Mouse (Mus musculus) MEL (cell line): ENCODE results near the gene Mapk7. TPM values are rescaled to one million over a fixed set of nuclear protein-coding genes. Genes with fewer than 3 reads are reported as not detected.

Experiments used
- DNase-seq: peaks from one replicate; pipeline ENCODE4 v3.0.0; 2011; ENCODE audit warnings: low read depth, low spot score
- H3K27ac ChIP-seq: 2 replicates; pipeline ENCODE4 v1.5.1; 2012; ENCODE audit warnings: low read depth, mild to moderate bottlenecking, control low read depth, low read length, moderate library complexity; ENCODE audit not compliant: control insufficient read depth
- H3K27me3 ChIP-seq, 2 experiments: fragments of 150-350 bp in 1 of 2; sonication (generic) in 1 of 2; 2 replicates each; pipeline ENCODE4 v1.6.1; 2012; ENCODE audit warnings: low read length in 2 of 2, mild to moderate bottlenecking in 2 of 2, improper control_type of control experiment in 1 of 2, moderate library complexity in 1 of 2; ENCODE audit not compliant: insufficient read depth in 2 of 2, control insufficient read depth in 1 of 2
- H3K36me3 ChIP-seq, 2 experiments: 2 replicates each; pipeline ENCODE4 v1.6.1; 2012 to 2014; ENCODE audit warnings: low read length in 2 of 2, improper control_type of control experiment in 1 of 2, inconsistent platforms in 1 of 2, mild to moderate bottlenecking in 1 of 2; ENCODE audit not compliant: insufficient read depth in 2 of 2, control insufficient read depth in 1 of 2
- H3K4me1 ChIP-seq, 2 experiments: fragments of 150-350 bp in 1 of 2; sonication (generic) in 1 of 2; 2 replicates each; pipeline ENCODE4 v1.6.1; 2012; ENCODE audit warnings: low read length in 2 of 2, improper control_type of control experiment in 1 of 2, mild to moderate bottlenecking in 1 of 2; ENCODE audit not compliant: insufficient read depth in 2 of 2, control insufficient read depth in 1 of 2
- H3K4me3 ChIP-seq, 2 experiments: fragments of 150-350 bp in 1 of 2; sonication (generic) in 1 of 2; 2 replicates each; pipeline ENCODE4 v1.5.1; 2012; ENCODE audit warnings: low read depth in 2 of 2, low read length in 2 of 2, mild to moderate bottlenecking in 2 of 2, moderate library complexity in 2 of 2, control low read depth in 1 of 2, improper control_type of control experiment in 1 of 2; ENCODE audit not compliant: control insufficient read depth in 1 of 2, insufficient read depth in 1 of 2
- H3K79me2 ChIP-seq: 2 replicates; pipeline ENCODE4 v1.6.1; 2012; ENCODE audit warnings: mild to moderate bottlenecking, low read length, moderate library complexity; ENCODE audit not compliant: control insufficient read depth, poor library complexity, insufficient read depth
- H3K9ac ChIP-seq: 2 replicates; pipeline ENCODE4 v1.6.1; 2012; ENCODE audit warnings: low read depth, mild to moderate bottlenecking, control low read depth, low read length, moderate library complexity; ENCODE audit not compliant: control insufficient read depth, poor library complexity, severe bottlenecking
- H3K9me3 ChIP-seq: fragments of 150-350 bp; sonication (generic); replicated peaks from 2 replicates; pipeline ENCODE4 v1.6.1; 2012; ENCODE audit warnings: mild to moderate bottlenecking, low read length, improper control_type of control experiment, moderate library complexity; ENCODE audit not compliant: insufficient read depth
- CHD2 ChIP-seq: IDR thresholded peaks from 2 replicates; pipeline ENCODE4 v1.6.1; 2011; ENCODE audit warnings: low read length, improper control_type of control experiment
- GABPA ChIP-seq: IDR thresholded peaks from 2 replicates; pipeline ENCODE4 v1.6.1; 2012; ENCODE audit warnings: low read depth, mild to moderate bottlenecking, inconsistent platforms, low read length, improper control_type of control experiment, moderate library complexity
- GATA1 ChIP-seq: IDR thresholded peaks from 2 replicates; pipeline ENCODE4 v1.6.1; 2011; ENCODE audit warnings: low read depth, low read length, improper control_type of control experiment
- MAX ChIP-seq: IDR thresholded peaks from 2 replicates; pipeline ENCODE4 v1.6.1; 2011; ENCODE audit warnings: low read length, improper control_type of control experiment
- MAZ ChIP-seq: IDR thresholded peaks from 2 replicates; pipeline ENCODE4 v1.6.1; 2012; ENCODE audit warnings: low read depth, mild to moderate bottlenecking, inconsistent platforms, low read length, improper control_type of control experiment
- MYC ChIP-seq: IDR thresholded peaks from 2 replicates; pipeline ENCODE4 v1.6.1; 2011; ENCODE audit warnings: low read depth, mild to moderate bottlenecking, low read length, improper control_type of control experiment, moderate library complexity
- NELFE ChIP-seq: IDR thresholded peaks from 2 replicates; pipeline ENCODE4 v1.6.1; 2011; ENCODE audit warnings: low read depth, low read length, improper control_type of control experiment
- NRF1 ChIP-seq: IDR thresholded peaks from 2 replicates; pipeline ENCODE4 v1.6.1; 2014; ENCODE audit warnings: low read depth, mild to moderate bottlenecking, inconsistent platforms, low read length, improper control_type of control experiment, moderate library complexity; ENCODE audit not compliant: poor library complexity, insufficient read depth, severe bottlenecking
- POLR2A ChIP-seq, 2 experiments: IDR thresholded peaks; 2 replicates each; pipeline ENCODE4 v1.6.1; 2011 to 2012; ENCODE audit warnings: low read length in 2 of 2, mild to moderate bottlenecking in 2 of 2, control low read depth in 1 of 2, improper control_type of control experiment in 1 of 2, low read depth in 1 of 2, moderate library complexity in 1 of 2; ENCODE audit not compliant: control insufficient read depth in 1 of 2, insufficient read depth in 1 of 2, poor library complexity in 1 of 2
- POLR2AphosphoS5 ChIP-seq: IDR thresholded peaks from 2 replicates; pipeline ENCODE4 v1.6.1; 2012; ENCODE audit warnings: low read depth, borderline replicate concordance, mild to moderate bottlenecking, inconsistent platforms, low read length, moderate library complexity, mixed read lengths
- SIN3A ChIP-seq: IDR thresholded peaks from 2 replicates; pipeline ENCODE4 v1.6.1; 2012; ENCODE audit warnings: low read length, improper control_type of control experiment, inconsistent platforms
- SMC3 ChIP-seq: IDR thresholded peaks from 2 replicates; pipeline ENCODE4 v1.6.1; 2011; ENCODE audit warnings: low read depth, low read length, improper control_type of control experiment
- TAL1 ChIP-seq: IDR thresholded peaks from 2 replicates; pipeline ENCODE4 v1.6.1; 2012; ENCODE audit warnings: mild to moderate bottlenecking, inconsistent platforms, low read length, moderate library complexity, mixed read lengths
- USF2 ChIP-seq, 2 experiments: IDR thresholded peaks; 2 replicates each; pipeline ENCODE4 v1.6.1; 2011 to 2012; ENCODE audit warnings: improper control_type of control experiment in 2 of 2, low read length in 2 of 2, borderline replicate concordance in 1 of 2, inconsistent platforms in 1 of 2, low read depth in 1 of 2, mild to moderate bottlenecking in 1 of 2; ENCODE audit not compliant: insufficient read depth in 1 of 2
- ZKSCAN1 ChIP-seq: IDR thresholded peaks from 2 replicates; pipeline ENCODE4 v1.6.1; 2012; ENCODE audit warnings: low read depth, mild to moderate bottlenecking, inconsistent platforms, low read length, improper control_type of control experiment, moderate library complexity
- ZMIZ1 ChIP-seq: IDR thresholded peaks from 2 replicates; pipeline ENCODE4 v1.6.1; 2012; ENCODE audit warnings: low read depth, mild to moderate bottlenecking, inconsistent platforms, low read length, improper control_type of control experiment, moderate library complexity
- polyA plus RNA-seq, 2 experiments: library from polyadenylated mRNA; stranded (reverse) in 1 of 2; unstranded in 1 of 2; fragments of >175 nt in 1 of 2; fragments of >200 nt in 1 of 2; gene quantifications; 2 replicates each; pipeline versions ENCODE4 v1.2.1 to v1.2.4; 2012; ENCODE audit warnings: low replicate concordance in 2 of 2, low read depth in 1 of 2; ENCODE audit not compliant: insufficient read length in 2 of 2, insufficient read depth in 1 of 2, missing spikeins in 1 of 2
- total RNA-seq: library from RNA; depleted of rRNA; stranded (reverse); fragments of 300-350 nt; gene quantifications from 2 replicates; pipeline ENCODE4 v1.2.3, GENCODE M21; 2012

The Mapk7 gene
- total and polyA plus RNA-seq, 3 experiments: 12.6 to 25.3 TPM; not detected in 1

- TF ChIP-seq CHD2: no peak
- TF ChIP-seq NELFE: no peak
- TF ChIP-seq GATA1: no peak
- no peak for TF ChIP-seq MAZ
- TF ChIP-seq POLR2A (IDR thresholded peaks at IDR 0.05; ENCODE audit: control insufficient read depth in 1 of 2, insufficient read depth in 1 of 2, low read depth in 1 of 2, low read length in 2 of 2, poor library complexity in 1 of 2): no peak
- TF ChIP-seq MYC: no peak
- TF ChIP-seq MAX: no peak
- TF ChIP-seq TAL1: no peak
- TF ChIP-seq ZMIZ1: 0 out of 2 replicates have a peak, but pooled peaks have one; percentile 35
- TF ChIP-seq SIN3A: 0 out of 2 replicates have a peak, but pooled peaks have one; percentile 13
- no peak for TF ChIP-seq POLR2AphosphoS5
- TF ChIP-seq SMC3: no peak
- TF ChIP-seq USF2 (IDR thresholded peaks at IDR 0.05; ENCODE audit: borderline replicate concordance in 1 of 2, insufficient read depth in 1 of 2, low read depth in 1 of 2, low read length in 2 of 2): no peak
- no peak for TF ChIP-seq GABPA
- no peak for TF ChIP-seq NRF1
- peaks cover 3 to 28% of the 10 kb centered on the region in 2 experiments for H3K4me1 ChIP-seq
- DNase-seq: no peak
- peak overlapping the region; percentile 79 for H3K9ac ChIP-seq
- peaks cover 7% of the 10 kb centered on the region; the same call in 1 of the 2 replicates for H3K79me2 ChIP-seq
- peak overlapping the region; percentile 67 to 94 for H3K4me3 ChIP-seq
- peak overlapping the region; percentile 44; the same call in 1 of the 2 replicates for H3K27ac ChIP-seq
- no peaks in the 10 kb centered on the region for H3K9me3 ChIP-seq
- H3K36me3 ChIP-seq: peaks cover 0 to 29% of the 10 kb centered on the region in 2 experiments; a peak in 3 of 4 replicates
- no peaks in the 10 kb centered on the region for H3K27me3 ChIP-seq
These were observed 579 bp downstream of the Mapk7 start for GRCm38 (mm10) chr11:61493525-61494128.

DNA sequence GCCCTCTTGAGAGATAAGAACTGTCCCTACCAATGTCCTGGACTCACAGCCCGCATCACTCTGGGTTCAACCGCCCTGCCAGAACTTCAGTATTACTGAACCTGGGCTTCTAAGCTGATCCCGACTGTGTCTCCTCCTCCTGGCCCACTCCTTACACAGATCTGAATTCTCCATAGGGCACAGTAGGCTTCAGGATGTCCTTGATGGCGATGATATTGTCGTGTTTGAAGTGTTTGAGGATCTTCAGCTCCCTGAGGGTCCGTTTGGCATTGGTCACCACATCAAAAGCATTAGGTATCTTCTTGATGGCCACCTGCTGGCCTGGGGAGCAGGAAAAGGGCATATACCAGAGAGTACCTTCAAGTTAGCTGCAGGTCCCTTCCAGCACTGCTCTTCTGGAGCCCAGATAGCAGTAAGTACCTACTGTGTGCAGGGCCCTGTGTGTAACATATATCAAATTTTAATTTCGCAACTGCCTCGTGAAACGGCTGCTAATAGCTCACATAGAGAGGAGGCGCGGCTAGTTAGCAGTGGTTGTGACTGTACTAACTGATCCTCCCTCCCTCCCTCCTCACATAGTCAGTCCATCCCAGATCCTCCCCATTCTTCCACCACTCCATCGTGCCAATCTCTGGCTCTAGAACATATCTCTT, 1.3 kb downstream of the Mapk7 start:
- peaks cover 0 to 27% of the 10 kb centered on the region in 2 experiments for H3K4me1 ChIP-seq
- TF ChIP-seq POLR2A (IDR thresholded peaks at IDR 0.05; ENCODE audit: control insufficient read depth in 1 of 2, insufficient read depth in 1 of 2, low read depth in 1 of 2, low read length in 2 of 2, poor library complexity in 1 of 2) (0 out of 4 replicates have a peak, but pooled peaks of 1 of the 2 experiments have one; percentile 14), NELFE (no peak), ZKSCAN1 (peak; percentile 82)
- peak; percentile 29 for DNase-seq
- H3K36me3 ChIP-seq: peaks cover 0 to 26% of the 10 kb centered on the region in 2 experiments; a peak in 3 of 4 replicates
- no peaks in the 10 kb centered on the region for H3K9me3 ChIP-seq
- peak overlapping the region; percentile 79 for H3K9ac ChIP-seq
- peak overlapping the region; percentile 67 to 94 for H3K4me3 ChIP-seq
- H3K27ac ChIP-seq: no peak overlapping the region
- peaks cover 7% of the 10 kb centered on the region; the same call in 1 of the 2 replicates for H3K79me2 ChIP-seq
- no peaks in the 10 kb centered on the region for H3K27me3 ChIP-seq
